Mouse (Mus musculus) bone marrow macrophage, adult 2 months (primary cell): ENCODE measurements around the gene Vps26c.

ENCODE experiments used
- CTCF ChIP-seq: IDR thresholded peaks from 2 replicates; pipeline ENCODE4 v1.5.1; 2012; ENCODE audit warnings: low read depth, mild to moderate bottlenecking, low read length, moderate library complexity
- POLR2A ChIP-seq: IDR thresholded peaks from 2 replicates; pipeline ENCODE4 v1.6.1; 2012; ENCODE audit warnings: mild to moderate bottlenecking, low read depth, low read length, borderline replicate concordance

DNA sequence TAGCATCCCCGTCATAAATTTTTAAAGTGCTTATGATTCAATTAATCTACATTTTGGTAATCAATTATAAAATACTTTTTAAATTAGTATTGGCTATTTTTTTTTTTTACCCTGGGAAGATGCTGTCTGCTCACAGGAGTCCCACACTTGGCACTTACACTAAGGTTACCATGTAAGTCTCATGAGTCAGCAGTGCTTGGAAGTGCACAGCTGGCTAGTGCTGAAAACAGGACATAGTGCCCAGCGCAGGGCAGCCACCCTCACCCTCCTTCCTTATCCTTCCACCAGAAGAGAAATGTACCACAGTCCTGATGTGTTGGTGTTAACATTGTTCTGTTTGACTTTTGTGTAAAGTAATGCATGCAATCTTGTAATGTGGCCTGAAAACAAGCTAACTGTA, 58.2 kb downstream of the Vps26c start:
- TF ChIP-seq POLR2A = no peak
- TF ChIP-seq CTCF = no peak
